In the genomic region with DNA sequence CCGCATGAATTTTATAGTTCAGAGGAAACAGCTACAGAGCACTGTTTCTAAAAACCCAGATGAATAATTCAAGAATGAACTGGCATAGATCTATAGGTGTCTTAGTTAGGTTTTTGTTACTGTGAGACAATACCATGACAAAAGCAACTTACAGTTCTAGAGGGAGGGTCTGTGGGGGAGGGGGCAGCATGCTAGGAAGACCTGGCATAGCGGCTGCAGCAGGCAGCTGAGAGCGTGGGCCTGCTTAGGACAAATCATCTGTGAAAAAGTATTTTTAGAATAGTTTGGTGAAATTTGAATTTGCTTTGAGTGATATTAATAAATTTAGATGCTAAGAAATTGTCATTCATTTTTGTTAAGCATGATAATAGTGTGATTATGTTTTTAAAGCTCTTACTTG, we compare ENCODE assay signal across 14 mouse cellular contexts. TPM values are rescaled to one million over a fixed set of nuclear protein-coding genes. Genes with fewer than 3 reads are reported as not detected.
DNase-seq lines count a peak whose midpoint lies in the region.
"Had no signal": no experiment of that assay in that cellular context is flagged by ENCODE, and none has a peak within 500 bp of the region (broad histone marks: within the 10 kb centered on the region; RNA-seq: fewer than 3 reads in every experiment).

No protein-coding gene starts in this region.

- DNase-seq in layer of hippocampus, adult 11-12 months (ENCODE audit: low spot score), result peak; percentile 50
- DNase-seq in layer of hippocampus, adult 9-10 months (ENCODE audit: low spot score), result no peak
- peak; percentile 75 for DNase-seq in layer of hippocampus, adult 9-11 months
- no peak for DNase-seq in layer of hippocampus, postnatal 25 days (ENCODE audit: extremely low spot score in 1 of 2, low spot score in 1 of 2)
- peak; percentile 54 for DNase-seq in brain, adult 2 months (ENCODE audit: low read depth, low spot score)
- no peak for DNase-seq in kidney, adult 11 months
- DNase-seq: adrenal gland, adult 2 months; adrenal gland, postnatal 10 days; adrenal gland, postnatal 25 days; cerebellum, adult 11-12 months; cerebellum, adult 2 months; cerebellum, adult 9-10 months; cerebellum, postnatal 10 days; cerebellum, postnatal 25 days had no signal

RNA-seq across cellular contexts. Expression of gene Pfn2, which starts 22.0 kb away (rescaled TPM):
- 100 to 1,000 TPM; 542 to 588 TPM for total RNA-seq in layer of hippocampus, postnatal 25 days (2021)

Comparison
In these comparisons a context has a peak if more than half of its experiments do, and no peak if none do; other contexts are left out.
1. DNase-seq: peak in layer of hippocampus, adult 11-12 months (single experiment), layer of hippocampus, adult 9-11 months (single experiment) and brain, adult 2 months (single experiment); none in layer of hippocampus, adult 9-10 months (single experiment), layer of hippocampus, postnatal 25 days (0 of 2) and kidney, adult 11 months (single experiment).